Mouse (Mus musculus) forebrain, embryonic 12.5 days (tissue): ENCODE data around the gene Ctcf. TPM values are rescaled to one million over a fixed set of nuclear protein-coding genes. Genes with fewer than 3 reads are reported as not detected.
A peak's percentile ranks its signal among the peaks of the same experiment; 100 is the strongest.

Source experiments
- ATAC-seq: fragments of 200-750 bp; cut with Nextera tagmentation; 2 replicates; pipeline ENCODE4 v1.8.0; 2017; ENCODE audit warnings: moderate TSS enrichment; ENCODE audit not compliant: low FRiP score
- H3K27ac ChIP-seq: fragments of 300-500 bp; sonication (generic); 2 replicates; pipeline ENCODE4 v1.5.1; 2016; ENCODE audit warnings: mild to moderate bottlenecking
- H3K27me3 ChIP-seq: fragments of 300-500 bp; sonication (generic); 2 replicates; pipeline ENCODE4 v1.6.1; 2016; ENCODE audit warnings: mild to moderate bottlenecking
- H3K36me3 ChIP-seq: fragments of 300-500 bp; sonication (generic); replicated peaks from 2 replicates; pipeline ENCODE4 v1.6.1; 2016; ENCODE audit warnings: mild to moderate bottlenecking
- H3K4me1 ChIP-seq: fragments of 300-500 bp; sonication (generic); 2 replicates; pipeline ENCODE4 v1.6.1; 2016
- H3K4me2 ChIP-seq: fragments of 300-500 bp; sonication (generic); 2 replicates; pipeline ENCODE4 v1.6.1; 2016; ENCODE audit warnings: mild to moderate bottlenecking, moderate library complexity
- H3K4me3 ChIP-seq: fragments of 300-500 bp; sonication (generic); replicated peaks from 2 replicates; pipeline ENCODE4 v1.5.1; 2016; ENCODE audit warnings: mild to moderate bottlenecking
- H3K9ac ChIP-seq: fragments of 300-500 bp; sonication (generic); 2 replicates; pipeline ENCODE4 v1.6.1; 2016; ENCODE audit warnings: mild to moderate bottlenecking
- H3K9me3 ChIP-seq: fragments of 300-500 bp; sonication (generic); 2 replicates; pipeline ENCODE4 v1.6.1; 2016
- WGBS: fragments of 180-500 bp; shearing (Covaris S2); methylation state at CpG from one replicate; pipeline ENCODE4 v1.1.7; 2016; 5-methylcytosine and 5-hydroxymethylcytosine counted together
- polyA plus RNA-seq: library from polyadenylated mRNA; unstranded; fragments of >200 nt; fragmentation: Nextera tagmentation; extraction: Ambion mirVana; gene quantifications from 2 replicates; pipeline ENCODE4 v1.2.1, GENCODE M21; 2016

The Ctcf gene
- polyA plus RNA-seq, 1 experiment from 2014 or later: 163 TPM

GRCm38 (mm10) chr8:105698734-105699133 lies 62.4 kb downstream of the Ctcf start:
- Histone ChIP-seq H3K27me3 (peaks cover 14% of the 10 kb centered on the region), H3K9ac (no peak overlapping the region), H3K4me2 (no peak overlapping the region), H3K4me1 (peaks cover 41% of the 10 kb centered on the region), H3K36me3 (peaks cover 41% of the 10 kb centered on the region), H3K27ac (no peak overlapping the region), H3K9me3 (no peaks in the 10 kb centered on the region), H3K4me3 (no peak overlapping the region)
- no peak for ATAC-seq
- WGBS: 91% methylated on average over 5 of the region's 5 CpGs

GRCm38 (mm10) chr8:105699488-105700215 lies 63.3 kb downstream of the Ctcf start:
- Histone ChIP-seq H3K36me3 (peaks cover 49% of the 10 kb centered on the region), H3K4me3 (peak overlapping the region; percentile 66), H3K9me3 (no peaks in the 10 kb centered on the region), H3K27ac (no peak overlapping the region), H3K27me3 (peaks cover 9% of the 10 kb centered on the region), H3K4me2 (peak overlapping the region; percentile 95), H3K4me1 (peaks cover 32% of the 10 kb centered on the region), H3K9ac (peak overlapping the region; percentile 70)
- WGBS: 88% methylated on average over 11 of the region's 11 CpGs
- ATAC-seq: no peak

GRCm38 (mm10) chr8:105700566-105700965 lies 64.2 kb downstream of the Ctcf start:
- H3K27me3 ChIP-seq: peaks cover under 1% of the 10 kb centered on the region; the same call in 1 of the 2 replicates
- H3K9ac ChIP-seq: peak overlapping the region; percentile 70
- H3K4me3 ChIP-seq: peak overlapping the region; percentile 66
- H3K4me1 ChIP-seq: peaks cover 24% of the 10 kb centered on the region
- WGBS: under 1% methylated on average over 21 of the region's 21 CpGs
- H3K4me2 ChIP-seq: peak overlapping the region; percentile 95
- H3K9me3 ChIP-seq: no peaks in the 10 kb centered on the region
- H3K27ac ChIP-seq: peak overlapping the region; percentile 90
- ATAC-seq: peak; percentile 63
- H3K36me3 ChIP-seq: peaks cover 49% of the 10 kb centered on the region

GRCm38 (mm10) chr8:105700966-105701824 lies 64.8 kb downstream of the Ctcf start, which contains the start of the genes Acd and Pard6a:
Gene Acd (minus strand): TSS chr8:105701102.
Gene Pard6a (plus strand): TSS chr8:105701148.
- peaks cover 49% of the 10 kb centered on the region for H3K36me3 ChIP-seq
- peak within 1 kb of the TSS; percentile 90 for H3K27ac ChIP-seq
- H3K4me2 ChIP-seq: peak within 1 kb of the TSS; percentile 95
- peak within 1 kb of the TSS; percentile 70 for H3K9ac ChIP-seq
- no peaks in the 10 kb centered on the region for H3K9me3 ChIP-seq
- under 1% methylated on average over 60 of the region's 60 CpGs for WGBS
- peaks cover 26% of the 10 kb centered on the region for H3K4me1 ChIP-seq
- H3K27me3 ChIP-seq: no peaks in the 10 kb centered on the region
- H3K4me3 ChIP-seq: peak within 1 kb of the TSS; percentile 66
- peak; percentile 86 for ATAC-seq

- WGBS: 32% methylated on average over 18 of the region's 18 CpGs
- H3K4me2 ChIP-seq: peak overlapping the region; percentile 95
- peaks cover 41% of the 10 kb centered on the region for H3K36me3 ChIP-seq
- H3K27ac ChIP-seq: peak overlapping the region; percentile 90
- no peaks in the 10 kb centered on the region for H3K9me3 ChIP-seq
- peak; percentile 22 for ATAC-seq
- H3K4me1 ChIP-seq: peaks cover 34% of the 10 kb centered on the region
- no peaks in the 10 kb centered on the region for H3K27me3 ChIP-seq
- peak overlapping the region; percentile 70 for H3K9ac ChIP-seq
- H3K4me3 ChIP-seq: peak overlapping the region; percentile 66
Measured at GRCm38 (mm10) chr8:105702001-105702401, 65.6 kb downstream of the Ctcf start.

GRCm38 (mm10) chr8:105702731-105703415 lies 66.5 kb downstream of the Ctcf start:
- Histone ChIP-seq H3K9me3 (no peaks in the 10 kb centered on the region), H3K27ac (no peak overlapping the region), H3K4me1 (peaks cover 41% of the 10 kb centered on the region), H3K4me2 (0 out of 2 replicates have a peak overlapping the region, but pooled peaks have one; percentile 95), H3K36me3 (peaks cover 32% of the 10 kb centered on the region), H3K9ac (no peak overlapping the region), H3K4me3 (0 out of 2 replicates have a peak overlapping the region, but pooled peaks have one; percentile 66), H3K27me3 (no peaks in the 10 kb centered on the region)
- ATAC-seq: no peak
- WGBS: 93% methylated on average over 24 of the region's 24 CpGs

- Histone ChIP-seq H3K4me3 (no peak overlapping the region), H3K27ac (no peak overlapping the region), H3K36me3 (peaks cover 22% of the 10 kb centered on the region), H3K27me3 (no peaks in the 10 kb centered on the region), H3K4me1 (peaks cover 45% of the 10 kb centered on the region), H3K9me3 (no peaks in the 10 kb centered on the region), H3K9ac (no peak overlapping the region), H3K4me2 (no peak overlapping the region)
- no peak for ATAC-seq
- WGBS: 93% methylated on average over 34 of the region's 34 CpGs
Measured at GRCm38 (mm10) chr8:105704146-105704812, 67.9 kb downstream of the Ctcf start.

GRCm38 (mm10) chr8:105704955-105705354 lies 68.6 kb downstream of the Ctcf start:
- Histone ChIP-seq H3K4me3 (no peak overlapping the region), H3K27me3 (no peaks in the 10 kb centered on the region), H3K4me2 (no peak overlapping the region), H3K4me1 (peaks cover 39% of the 10 kb centered on the region), H3K36me3 (peaks cover 22% of the 10 kb centered on the region), H3K9me3 (no peaks in the 10 kb centered on the region), H3K9ac (no peak overlapping the region), H3K27ac (no peak overlapping the region)
- 90% methylated on average over 6 of the region's 6 CpGs for WGBS
- ATAC-seq: no peak

- ATAC-seq: no peak
- peaks cover 32% of the 10 kb centered on the region for H3K4me1 ChIP-seq
- no peak overlapping the region for H3K27ac ChIP-seq
- peaks cover 22% of the 10 kb centered on the region for H3K36me3 ChIP-seq
- peak overlapping the region; percentile 68 for H3K4me3 ChIP-seq
- 80% methylated on average over 12 of the region's 12 CpGs for WGBS
- H3K27me3 ChIP-seq: no peaks in the 10 kb centered on the region
- peak overlapping the region; percentile 82 for H3K4me2 ChIP-seq
- H3K9ac ChIP-seq: peak overlapping the region; percentile 80; the same call in 1 of the 2 replicates
- no peaks in the 10 kb centered on the region for H3K9me3 ChIP-seq
Measured at GRCm38 (mm10) chr8:105706426-105706825, 70.1 kb downstream of the Ctcf start.

- peak within 1 kb of the TSS; percentile 82 for H3K4me2 ChIP-seq
- H3K9me3 ChIP-seq: no peaks in the 10 kb centered on the region
- H3K4me3 ChIP-seq: peak within 1 kb of the TSS; percentile 68
- peaks cover 18% of the 10 kb centered on the region for H3K36me3 ChIP-seq
- under 1% methylated on average over 55 of the region's 55 CpGs for WGBS
- H3K4me1 ChIP-seq: peaks cover 22% of the 10 kb centered on the region
- no peaks in the 10 kb centered on the region for H3K27me3 ChIP-seq
- ATAC-seq: peak; percentile 90
- H3K27ac ChIP-seq: peak within 1 kb of the TSS; percentile 38; the same call in 1 of the 2 replicates
- peak within 1 kb of the TSS; percentile 80 for H3K9ac ChIP-seq
Measured at GRCm38 (mm10) chr8:105707498-105708403, 71.4 kb downstream of the Ctcf start, which contains the start of the genes 4933405L10Rik and Enkd1. Gene 4933405L10Rik (plus strand): TSS chr8:105707655. Gene Enkd1 (minus strand): TSS chr8:105708210.
